Mouse (Mus musculus) hindbrain, embryonic 12.5 days (tissue): Measurements from ENCODE around the gene Baiap2. TPM values are rescaled to one million over a fixed set of nuclear protein-coding genes. Genes with fewer than 3 reads are reported as not detected.

ENCODE experiments used
- ATAC-seq: fragments of 200-750 bp; cut with Nextera tagmentation; 2 replicates; pipeline ENCODE4 v1.8.0; 2017; ENCODE audit warnings: moderate TSS enrichment; ENCODE audit not compliant: low FRiP score
- H3K27ac ChIP-seq: fragments of 300-500 bp; sonication (generic); 2 replicates; pipeline ENCODE4 v1.5.1; 2016; ENCODE audit warnings: mild to moderate bottlenecking
- H3K27me3 ChIP-seq: fragments of 300-500 bp; sonication (generic); 2 replicates; pipeline ENCODE4 v1.6.1; 2016; ENCODE audit warnings: mild to moderate bottlenecking
- H3K36me3 ChIP-seq: fragments of 300-500 bp; sonication (generic); 2 replicates; pipeline ENCODE4 v1.6.1; 2016; ENCODE audit warnings: mild to moderate bottlenecking
- H3K4me1 ChIP-seq: fragments of 300-500 bp; sonication (generic); 2 replicates; pipeline ENCODE4 v1.6.1; 2016
- H3K4me2 ChIP-seq: fragments of 300-500 bp; sonication (generic); replicated peaks from 2 replicates; pipeline ENCODE4 v1.6.1; 2016; ENCODE audit warnings: mild to moderate bottlenecking
- H3K4me3 ChIP-seq: fragments of 300-500 bp; sonication (generic); 2 replicates; pipeline ENCODE4 v1.5.1; 2016; ENCODE audit warnings: mild to moderate bottlenecking
- H3K9ac ChIP-seq: fragments of 300-500 bp; sonication (generic); 2 replicates; pipeline ENCODE4 v1.6.1; 2016; ENCODE audit warnings: mild to moderate bottlenecking, moderate library complexity
- H3K9me3 ChIP-seq: fragments of 300-500 bp; sonication (generic); replicated peaks from 2 replicates; pipeline ENCODE4 v1.6.1; 2016; ENCODE audit warnings: mild to moderate bottlenecking
- WGBS: fragments of 180-500 bp; shearing (Covaris S2); methylation state at CpG from one replicate; pipeline ENCODE4 v1.1.7; 2016; 5-methylcytosine and 5-hydroxymethylcytosine counted together
- polyA plus RNA-seq: library from polyadenylated mRNA; unstranded; fragments of >200 nt; fragmentation: Nextera tagmentation; extraction: Ambion mirVana; gene quantifications from 2 replicates; pipeline ENCODE4 v1.2.1, GENCODE M21; 2016

Gene Baiap2
- polyA plus RNA-seq, 1 experiment from 2014 or later = 10.6 TPM

GRCm38 (mm10) chr11:120026941-120027340 lies 84.4 kb downstream of the Baiap2 start:
- no peak for ATAC-seq
- Histone ChIP-seq H3K27me3 (no peaks in the 10 kb centered on the region), H3K4me3 (no peak overlapping the region), H3K27ac (no peak overlapping the region), H3K9me3 (no peaks in the 10 kb centered on the region), H3K9ac (no peak overlapping the region), H3K4me2 (no peak overlapping the region), H3K4me1 (peaks cover 14% of the 10 kb centered on the region), H3K36me3 (no peaks in the 10 kb centered on the region)
- WGBS = 83% methylated on average over 3 of the region's 3 CpGs

GRCm38 (mm10) chr11:120028319-120029092 lies 85.9 kb downstream of the Baiap2 start:
- Histone ChIP-seq H3K9me3 (no peaks in the 10 kb centered on the region), H3K9ac (no peak overlapping the region; the same call in 1 of the 2 replicates), H3K4me1 (no peaks in the 10 kb centered on the region), H3K4me2 (no peak overlapping the region), H3K27me3 (no peaks in the 10 kb centered on the region), H3K36me3 (no peaks in the 10 kb centered on the region), H3K4me3 (no peak overlapping the region), H3K27ac (no peak overlapping the region)
- 59% methylated on average over 18 of the region's 18 CpGs for WGBS
- no peak for ATAC-seq

GRCm38 (mm10) chr11:120029431-120030144 lies 87.0 kb downstream of the Baiap2 start:
- H3K27me3 ChIP-seq = no peaks in the 10 kb centered on the region
- no peaks in the 10 kb centered on the region for H3K9me3 ChIP-seq
- H3K4me3 ChIP-seq = no peak overlapping the region
- no peaks in the 10 kb centered on the region for H3K4me1 ChIP-seq
- H3K36me3 ChIP-seq = no peaks in the 10 kb centered on the region
- no peak overlapping the region for H3K9ac ChIP-seq
- ATAC-seq = 0 out of 2 replicates have a peak, but pooled peaks have one; percentile 21
- 40% methylated on average over 9 of the region's 9 CpGs for WGBS
- no peak overlapping the region for H3K4me2 ChIP-seq
- no peak overlapping the region for H3K27ac ChIP-seq

GRCm38 (mm10) chr11:120030145-120030901 lies 87.8 kb downstream of the Baiap2 start:
- Histone ChIP-seq H3K9ac (no peak overlapping the region), H3K4me2 (no peak overlapping the region), H3K27ac (no peak overlapping the region), H3K4me1 (no peaks in the 10 kb centered on the region), H3K4me3 (no peak overlapping the region), H3K27me3 (no peaks in the 10 kb centered on the region), H3K36me3 (no peaks in the 10 kb centered on the region), H3K9me3 (no peaks in the 10 kb centered on the region)
- peak; percentile 63 for ATAC-seq
- WGBS = 33% methylated on average over 10 of the region's 10 CpGs

GRCm38 (mm10) chr11:120032052-120032451 lies 89.5 kb downstream of the Baiap2 start:
- 65% methylated on average over 8 of the region's 8 CpGs for WGBS
- no peak overlapping the region for H3K4me3 ChIP-seq

GRCm38 (mm10) chr11:120033473-120033872 lies 90.9 kb downstream of the Baiap2 start:
- 69% methylated on average over 3 of the region's 3 CpGs for WGBS
- Histone ChIP-seq H3K4me3 (no peak overlapping the region), H3K27me3 (no peaks in the 10 kb centered on the region), H3K4me2 (no peak overlapping the region), H3K36me3 (no peaks in the 10 kb centered on the region), H3K4me1 (no peaks in the 10 kb centered on the region), H3K9me3 (no peaks in the 10 kb centered on the region), H3K27ac (no peak overlapping the region), H3K9ac (no peak overlapping the region)
- no peak for ATAC-seq

More at GRCm38 (mm10) chr11:120032052-120032451, 89.5 kb downstream of the Baiap2 start:
- no peak for ATAC-seq
- Histone ChIP-seq H3K27me3 (no peaks in the 10 kb centered on the region), H3K36me3 (no peaks in the 10 kb centered on the region), H3K4me1 (no peaks in the 10 kb centered on the region), H3K4me2 (no peak overlapping the region), H3K9me3 (no peaks in the 10 kb centered on the region), H3K9ac (no peak overlapping the region), H3K27ac (no peak overlapping the region)

- H3K4me1 ChIP-seq = 0 out of 2 replicates have a peak, but pooled peaks cover 1% of the 10 kb centered on the region
- no peak overlapping the region for H3K4me3 ChIP-seq
- no peaks in the 10 kb centered on the region for H3K9me3 ChIP-seq
- WGBS = 27% methylated on average over 3 of the region's 3 CpGs
- no peak for ATAC-seq
- H3K36me3 ChIP-seq = no peaks in the 10 kb centered on the region
- H3K27me3 ChIP-seq = no peaks in the 10 kb centered on the region
- H3K27ac ChIP-seq = no peak overlapping the region
- H3K4me2 ChIP-seq = no peak overlapping the region
- no peak overlapping the region for H3K9ac ChIP-seq
These were observed 91.7 kb downstream of the Baiap2 start for GRCm38 (mm10) chr11:120034306-120034705.

- no peaks in the 10 kb centered on the region for H3K9me3 ChIP-seq
- ATAC-seq = no peak
- 76% methylated on average over 5 of the region's 5 CpGs for WGBS
- H3K36me3 ChIP-seq = no peaks in the 10 kb centered on the region
- H3K27me3 ChIP-seq = no peaks in the 10 kb centered on the region
- H3K27ac ChIP-seq = no peak overlapping the region
- no peak overlapping the region for H3K4me3 ChIP-seq
- no peak overlapping the region for H3K9ac ChIP-seq
- H3K4me1 ChIP-seq = 0 out of 2 replicates have a peak, but pooled peaks cover 6% of the 10 kb centered on the region
- no peak overlapping the region for H3K4me2 ChIP-seq
These were observed 92.2 kb downstream of the Baiap2 start for GRCm38 (mm10) chr11:120034762-120035161.

- no peak for ATAC-seq
- Histone ChIP-seq H3K4me3 (no peak overlapping the region), H3K27ac (peak overlapping the region; percentile 23; the same call in 1 of the 2 replicates), H3K4me2 (no peak overlapping the region), H3K4me1 (peaks cover 24% of the 10 kb centered on the region), H3K9ac (no peak overlapping the region), H3K9me3 (no peaks in the 10 kb centered on the region), H3K36me3 (no peaks in the 10 kb centered on the region), H3K27me3 (no peaks in the 10 kb centered on the region)
- WGBS = 44% methylated on average over 4 of the region's 4 CpGs
These were observed 97.0 kb downstream of the Baiap2 start for GRCm38 (mm10) chr11:120039581-120039980.

- H3K4me1 ChIP-seq = peaks cover 32% of the 10 kb centered on the region
- ATAC-seq = no peak
These were observed 97.9 kb downstream of the Baiap2 start for GRCm38 (mm10) chr11:120040440-120040839.

GRCm38 (mm10) chr11:120041191-120042123 lies 98.9 kb downstream of the Baiap2 start:
- no peak overlapping the region for H3K4me2 ChIP-seq
- H3K9me3 ChIP-seq = no peaks in the 10 kb centered on the region
- no peak overlapping the region for H3K4me3 ChIP-seq
- H3K4me1 ChIP-seq = peaks cover 42% of the 10 kb centered on the region
- H3K9ac ChIP-seq = peak overlapping the region; percentile 20; the same call in 1 of the 2 replicates
- H3K36me3 ChIP-seq = no peaks in the 10 kb centered on the region
- WGBS = 68% methylated on average over 13 of the region's 13 CpGs
- H3K27me3 ChIP-seq = peaks cover 11% of the 10 kb centered on the region
- no peak for ATAC-seq
- H3K27ac ChIP-seq = no peak overlapping the region

More at GRCm38 (mm10) chr11:120040440-120040839, 97.9 kb downstream of the Baiap2 start:
- Histone ChIP-seq H3K36me3 (no peaks in the 10 kb centered on the region), H3K4me2 (no peak overlapping the region), H3K27ac (no peak overlapping the region), H3K9me3 (no peaks in the 10 kb centered on the region), H3K27me3 (peaks cover 2% of the 10 kb centered on the region; the same call in 1 of the 2 replicates), H3K4me3 (no peak overlapping the region), H3K9ac (no peak overlapping the region)
- WGBS = 70% methylated on average over 8 of the region's 8 CpGs
